Mouse (Mus musculus): Measurements from ENCODE around the gene Snhg11. TPM values are rescaled to one million over a fixed set of nuclear protein-coding genes. Genes with fewer than 3 reads are reported as not detected.

Snhg11 gene
- polyA plus RNA-seq (2015; fragmentation: Nextera tagmentation; extraction: Ambion mirVana) = 560 and 673 TPM in 2 replicates

GRCm38 (mm10) chr2:158375443-158376122 is at the start of gene Snhg11:
TSS of gene Snhg11 (plus strand) at chr2:158375638.
- H3K9me3 ChIP-seq = no peaks in the 10 kb centered on the region
- peak; percentile 90 for ATAC-seq (replicated peaks)
- no peaks in the 10 kb centered on the region for H3K27me3 ChIP-seq (replicated peaks)
- H3K4me3 ChIP-seq = peak within 1 kb of the TSS; percentile 54
- WGBS = 1% methylated on average over 36 of the region's 36 CpGs
- peaks cover 26% of the 10 kb centered on the region for H3K4me1 ChIP-seq
- H3K9ac ChIP-seq = peak within 1 kb of the TSS; percentile 69
- peak within 1 kb of the TSS; percentile 53 for H3K4me2 ChIP-seq
- H3K36me3 ChIP-seq (replicated peaks) = no peaks in the 10 kb centered on the region
- H3K27ac ChIP-seq = peak within 1 kb of the TSS; percentile 86

GRCm38 (mm10) chr2:158334356-158334755 is 41.1 kb upstream of the Snhg11 start:
- 91% methylated on average over 13 of the region's 13 CpGs for WGBS
- Histone ChIP-seq H3K27ac (no peak overlapping the region), H3K9me3 (no peaks in the 10 kb centered on the region), H3K4me2 (no peak overlapping the region), H3K36me3 (replicated peaks) (no peaks in the 10 kb centered on the region), H3K4me3 (no peak overlapping the region), H3K4me1 (no peaks in the 10 kb centered on the region), H3K27me3 (replicated peaks) (no peaks in the 10 kb centered on the region), H3K9ac (no peak overlapping the region)
- no peak for ATAC-seq (replicated peaks)

GRCm38 (mm10) chr2:158337698-158338097 is 37.7 kb upstream of the Snhg11 start:
- H3K4me2 ChIP-seq = no peak overlapping the region
- no peak overlapping the region for H3K9ac ChIP-seq
- no peaks in the 10 kb centered on the region for H3K4me1 ChIP-seq
- WGBS = 44% methylated on average over 10 of the region's 10 CpGs
- no peak for ATAC-seq (replicated peaks)
- no peaks in the 10 kb centered on the region for H3K9me3 ChIP-seq
- no peak overlapping the region for H3K27ac ChIP-seq
- H3K4me3 ChIP-seq = no peak overlapping the region
- H3K27me3 ChIP-seq (replicated peaks) = no peaks in the 10 kb centered on the region
- no peaks in the 10 kb centered on the region for H3K36me3 ChIP-seq (replicated peaks)

GRCm38 (mm10) chr2:158339948-158340564 is 35.4 kb upstream of the Snhg11 start:
- WGBS = 33% methylated on average over 11 of the region's 11 CpGs
- ATAC-seq (replicated peaks) = peak; percentile 62; the same call in 1 of the 2 replicates
- Histone ChIP-seq H3K27ac (0 out of 2 replicates have a peak overlapping the region, but pooled peaks have one; percentile 49), H3K4me3 (no peak overlapping the region), H3K27me3 (replicated peaks) (no peaks in the 10 kb centered on the region), H3K36me3 (replicated peaks) (no peaks in the 10 kb centered on the region), H3K9ac (no peak overlapping the region), H3K9me3 (no peaks in the 10 kb centered on the region), H3K4me2 (no peak overlapping the region), H3K4me1 (no peaks in the 10 kb centered on the region)

GRCm38 (mm10) chr2:158341324-158341723 is 34.1 kb upstream of the Snhg11 start:
- ATAC-seq (replicated peaks) = no peak
- Histone ChIP-seq H3K9me3 (no peaks in the 10 kb centered on the region), H3K27me3 (replicated peaks) (no peaks in the 10 kb centered on the region), H3K36me3 (replicated peaks) (no peaks in the 10 kb centered on the region), H3K4me2 (no peak overlapping the region), H3K9ac (no peak overlapping the region), H3K4me3 (no peak overlapping the region), H3K4me1 (no peaks in the 10 kb centered on the region), H3K27ac (no peak overlapping the region)
- 80% methylated on average over 2 of the region's 2 CpGs for WGBS

- H3K9me3 ChIP-seq = no peaks in the 10 kb centered on the region
- ATAC-seq (replicated peaks) = no peak
- H3K27ac ChIP-seq = no peak overlapping the region
- no peak overlapping the region for H3K4me3 ChIP-seq
- H3K27me3 ChIP-seq (replicated peaks) = no peaks in the 10 kb centered on the region
- no peaks in the 10 kb centered on the region for H3K4me1 ChIP-seq
- 30% methylated on average over 5 of the region's 5 CpGs for WGBS
- no peaks in the 10 kb centered on the region for H3K36me3 ChIP-seq (replicated peaks)
- H3K9ac ChIP-seq = no peak overlapping the region
- H3K4me2 ChIP-seq = no peak overlapping the region
Measured at GRCm38 (mm10) chr2:158343495-158343894, 31.9 kb upstream of the Snhg11 start.

- no peaks in the 10 kb centered on the region for H3K4me1 ChIP-seq
- ATAC-seq (replicated peaks) = no peak
- no peak overlapping the region for H3K4me3 ChIP-seq
- no peaks in the 10 kb centered on the region for H3K9me3 ChIP-seq
- H3K27ac ChIP-seq = no peak overlapping the region
- H3K36me3 ChIP-seq (replicated peaks) = no peaks in the 10 kb centered on the region
- no peaks in the 10 kb centered on the region for H3K27me3 ChIP-seq (replicated peaks)
- no peak overlapping the region for H3K4me2 ChIP-seq
- WGBS = 77% methylated on average over 6 of the region's 6 CpGs
- H3K9ac ChIP-seq = no peak overlapping the region
Measured at GRCm38 (mm10) chr2:158346467-158346866, 29.0 kb upstream of the Snhg11 start.

GRCm38 (mm10) chr2:158347868-158348267 is 27.6 kb upstream of the Snhg11 start:
- Histone ChIP-seq H3K4me1 (no peaks in the 10 kb centered on the region), H3K27me3 (replicated peaks) (no peaks in the 10 kb centered on the region), H3K36me3 (replicated peaks) (peaks cover 3% of the 10 kb centered on the region; the same call in 1 of the 2 replicates), H3K27ac (no peak overlapping the region), H3K4me2 (no peak overlapping the region), H3K9me3 (no peaks in the 10 kb centered on the region), H3K4me3 (no peak overlapping the region), H3K9ac (no peak overlapping the region)
- 4% methylated on average over 6 of the region's 6 CpGs for WGBS
- no peak; the same call in 1 of the 2 replicates for ATAC-seq (replicated peaks)

GRCm38 (mm10) chr2:158352801-158353520 is 22.5 kb upstream of the Snhg11 start:
- Histone ChIP-seq H3K9ac (no peak overlapping the region), H3K4me1 (no peaks in the 10 kb centered on the region), H3K4me2 (no peak overlapping the region), H3K27ac (no peak overlapping the region), H3K36me3 (replicated peaks) (peaks cover 36% of the 10 kb centered on the region), H3K27me3 (replicated peaks) (no peaks in the 10 kb centered on the region), H3K9me3 (no peaks in the 10 kb centered on the region), H3K4me3 (no peak overlapping the region)
- ATAC-seq (replicated peaks) = no peak
- 87% methylated on average over 3 of the region's 3 CpGs for WGBS

- Histone ChIP-seq H3K4me1 (peaks cover 7% of the 10 kb centered on the region), H3K27me3 (replicated peaks) (no peaks in the 10 kb centered on the region), H3K27ac (no peak overlapping the region), H3K9ac (no peak overlapping the region), H3K36me3 (replicated peaks) (peaks cover 50% of the 10 kb centered on the region), H3K4me2 (no peak overlapping the region), H3K4me3 (no peak overlapping the region), H3K9me3 (no peaks in the 10 kb centered on the region)
- 78% methylated on average over 7 of the region's 7 CpGs for WGBS
- no peak for ATAC-seq (replicated peaks)
Measured at GRCm38 (mm10) chr2:158354348-158355114, 20.9 kb upstream of the Snhg11 start.

- WGBS = 91% methylated on average over 2 of the region's 2 CpGs
Measured at GRCm38 (mm10) chr2:158355238-158355637, 20.2 kb upstream of the Snhg11 start.

GRCm38 (mm10) chr2:158356121-158356520 is 19.3 kb upstream of the Snhg11 start:
- no peak overlapping the region for H3K4me3 ChIP-seq
- peaks cover 50% of the 10 kb centered on the region for H3K36me3 ChIP-seq (replicated peaks)
- WGBS = 89% methylated on average over 5 of the region's 5 CpGs
- no peak overlapping the region for H3K4me2 ChIP-seq
- no peaks in the 10 kb centered on the region for H3K27me3 ChIP-seq (replicated peaks)
- ATAC-seq (replicated peaks) = no peak
- peaks cover 20% of the 10 kb centered on the region for H3K4me1 ChIP-seq
- no peaks in the 10 kb centered on the region for H3K9me3 ChIP-seq
- no peak overlapping the region for H3K27ac ChIP-seq
- no peak overlapping the region for H3K9ac ChIP-seq

More at GRCm38 (mm10) chr2:158355238-158355637, 20.2 kb upstream of the Snhg11 start:
- Histone ChIP-seq H3K27ac (no peak overlapping the region), H3K27me3 (replicated peaks) (no peaks in the 10 kb centered on the region), H3K9ac (no peak overlapping the region), H3K36me3 (replicated peaks) (peaks cover 50% of the 10 kb centered on the region), H3K4me1 (peaks cover 14% of the 10 kb centered on the region), H3K4me2 (no peak overlapping the region), H3K4me3 (no peak overlapping the region), H3K9me3 (no peaks in the 10 kb centered on the region)
- ATAC-seq (replicated peaks) = no peak

Data from midbrain, embryonic 15.5 days (tissue).